Mouse (Mus musculus) limb, embryonic 14.5 days (tissue): Measurements from ENCODE around the gene Olfr281. TPM values are rescaled to one million over a fixed set of nuclear protein-coding genes. Genes with fewer than 3 reads are reported as not detected.
"Not testable (repeated sequence)": the region's sequence is repeated elsewhere in the genome, so short reads cannot be mapped to it uniquely, and the experiment has no call there.

ENCODE experiments used
- ATAC-seq: fragments of 200-750 bp; cut with Nextera tagmentation; 2 replicates; pipeline ENCODE4 v1.8.0; 2017; ENCODE audit warnings: low read depth, moderate number of reproducible peaks, moderate TSS enrichment; ENCODE audit not compliant: low FRiP score
- DNase-seq: peaks from one replicate; pipeline ENCODE4 v3.0.0-alpha.2; 2015; ENCODE audit warnings: low spot score
- H3K27ac ChIP-seq: fragments of 300-500 bp; sonication (generic); replicated peaks from 2 replicates; pipeline ENCODE4 v1.5.1; 2014; ENCODE audit warnings: low read depth, mild to moderate bottlenecking, low read length, moderate library complexity, mixed read lengths
- H3K27me3 ChIP-seq: fragments of 300-500 bp; sonication (generic); 2 replicates; pipeline ENCODE4 v1.6.1; 2014; ENCODE audit warnings: low read length, mixed read lengths; ENCODE audit not compliant: control insufficient read depth, insufficient read depth
- H3K36me3 ChIP-seq: fragments of 300-500 bp; sonication (generic); 2 replicates; pipeline ENCODE4 v1.6.1; 2014; ENCODE audit warnings: mild to moderate bottlenecking, low read length, moderate library complexity, mixed read lengths; ENCODE audit not compliant: control insufficient read depth, insufficient read depth
- H3K4me1 ChIP-seq: fragments of 300-500 bp; sonication (generic); 2 replicates; pipeline ENCODE4 v1.6.1; 2014; ENCODE audit warnings: antibody characterized with exemption, low read length, mixed read lengths; ENCODE audit not compliant: control insufficient read depth, insufficient read depth
- H3K4me2 ChIP-seq: fragments of 300-500 bp; sonication (generic); replicated peaks from 2 replicates; pipeline ENCODE4 v1.6.1; 2014; ENCODE audit warnings: low read depth, mild to moderate bottlenecking, low read length, moderate library complexity; ENCODE audit not compliant: severe bottlenecking
- H3K4me3 ChIP-seq: fragments of 300-500 bp; sonication (generic); replicated peaks from 2 replicates; pipeline ENCODE4 v1.5.1; 2014; ENCODE audit warnings: low read length
- H3K9ac ChIP-seq: fragments of 300-500 bp; sonication (generic); 2 replicates; pipeline ENCODE4 v1.6.1; 2014; ENCODE audit warnings: mild to moderate bottlenecking, low read depth, low read length, moderate library complexity; ENCODE audit not compliant: severe bottlenecking
- H3K9me3 ChIP-seq: fragments of 300-500 bp; sonication (generic); 2 replicates; pipeline ENCODE4 v1.6.1; 2016; ENCODE audit warnings: low read length; ENCODE audit not compliant: control insufficient read depth
- POLR2A ChIP-seq: fragments of 200-500 bp; IDR thresholded peaks from 2 replicates; pipeline ENCODE4 v1.8.0; 2012; ENCODE audit warnings: inconsistent platforms, mild to moderate bottlenecking, moderate library complexity, borderline replicate concordance; ENCODE audit not compliant: insufficient read depth, insufficient read length; ENCODE audit errors: extremely low read depth
- WGBS: fragments of 180-500 bp; shearing (Covaris S2); extraction: QIAGEN DNeasy Blood & Tissue Kit; methylation state at CpG from one replicate; pipeline ENCODE4 v1.1.7; 2014; 5-methylcytosine and 5-hydroxymethylcytosine counted together
- polyA plus RNA-seq, 2 experiments: library from polyadenylated mRNA; depleted of rRNA in 1 of 2; stranded (reverse) in 1 of 2; unstranded in 1 of 2; fragments of >200 nt; fragmentation: Nextera tagmentation in 1 of 2; extraction: Ambion mirVana in 1 of 2; gene quantifications; 2 replicates each; pipeline versions ENCODE4 v1.2.1 to v1.2.3; 2012 to 2014

Olfr281 gene
- polyA plus RNA-seq, 2 experiments = not detected

- 74% methylated on average over 7 of the region's 7 CpGs for WGBS
- Histone ChIP-seq H3K36me3 (no peaks in the 10 kb centered on the region), H3K9ac (no peak overlapping the region), H3K4me1 (no peaks in the 10 kb centered on the region), H3K4me2 (no peak overlapping the region), H3K27ac (no peak overlapping the region), H3K4me3 (no peak overlapping the region), H3K9me3 (no peaks in the 10 kb centered on the region), H3K27me3 (no peaks in the 10 kb centered on the region)
- ATAC-seq (no peak), DNase-seq (no peak)
- no peak for TF ChIP-seq POLR2A
Observed at GRCm38 (mm10) chr15:98418096-98418495, 34.3 kb upstream of the Olfr281 start.

- H3K9me3 ChIP-seq = no peaks in the 10 kb centered on the region
- no peak for TF ChIP-seq POLR2A
- DNase-seq (no peak), ATAC-seq (no peak)
- H3K4me2 ChIP-seq = no peak overlapping the region
- 49% methylated on average over 4 of the region's 4 CpGs for WGBS
- no peak overlapping the region for H3K9ac ChIP-seq
- H3K27me3 ChIP-seq = no peaks in the 10 kb centered on the region
- H3K4me1 ChIP-seq = no peaks in the 10 kb centered on the region
- no peak overlapping the region for H3K27ac ChIP-seq
- no peaks in the 10 kb centered on the region for H3K36me3 ChIP-seq
- H3K4me3 ChIP-seq = no peak overlapping the region
Observed at GRCm38 (mm10) chr15:98420897-98421296, 31.5 kb upstream of the Olfr281 start.

- no peak overlapping the region for H3K27ac ChIP-seq
- H3K4me3 ChIP-seq = no peak overlapping the region
- H3K36me3 ChIP-seq = no peaks in the 10 kb centered on the region
- 49% methylated on average over 14 of the region's 14 CpGs for WGBS
- H3K27me3 ChIP-seq = no peaks in the 10 kb centered on the region
- no peak for ATAC-seq
- no peak for DNase-seq
- no peak for TF ChIP-seq POLR2A
- no peak overlapping the region for H3K9ac ChIP-seq
- H3K9me3 ChIP-seq = no peaks in the 10 kb centered on the region
- no peak overlapping the region for H3K4me2 ChIP-seq
- no peaks in the 10 kb centered on the region for H3K4me1 ChIP-seq
Observed at GRCm38 (mm10) chr15:98424326-98424725, 28.1 kb upstream of the Olfr281 start.

GRCm38 (mm10) chr15:98424753-98425152, 27.6 kb upstream of the Olfr281 start:
- Histone ChIP-seq H3K27me3 (no peaks in the 10 kb centered on the region), H3K9me3 (no peaks in the 10 kb centered on the region), H3K4me2 (no peak overlapping the region), H3K4me1 (no peaks in the 10 kb centered on the region), H3K36me3 (no peaks in the 10 kb centered on the region), H3K9ac (no peak overlapping the region), H3K4me3 (no peak overlapping the region), H3K27ac (no peak overlapping the region)
- whole genome bisulfite sequencing = 37% methylated on average over 6 of the region's 6 CpGs
- ATAC-seq (no peak), DNase-seq (no peak)
- TF ChIP-seq POLR2A = no peak

- H3K9me3 ChIP-seq = no peaks in the 10 kb centered on the region
- no peaks in the 10 kb centered on the region for H3K27me3 ChIP-seq
- H3K4me2 ChIP-seq = no peak overlapping the region
- no peak for DNase-seq
- no peak overlapping the region for H3K4me3 ChIP-seq
- no peaks in the 10 kb centered on the region for H3K4me1 ChIP-seq
- WGBS = 52% methylated on average over 7 of the region's 7 CpGs
- ATAC-seq = no peak
- no peak overlapping the region for H3K9ac ChIP-seq
- no peak overlapping the region for H3K27ac ChIP-seq
- TF ChIP-seq POLR2A = no peak
- H3K36me3 ChIP-seq = no peaks in the 10 kb centered on the region
Observed at GRCm38 (mm10) chr15:98425188-98425587, 27.2 kb upstream of the Olfr281 start.

- not testable (repeated sequence) for DNase-seq, H3K36me3 ChIP-seq, H3K27me3 ChIP-seq, H3K4me3 ChIP-seq, H3K9me3 ChIP-seq, ATAC-seq, H3K9ac ChIP-seq, H3K4me2 ChIP-seq, H3K4me1 ChIP-seq, H3K27ac ChIP-seq
- WGBS = 70% methylated on average over 5 of the region's 5 CpGs
Observed at GRCm38 (mm10) chr15:98430925-98431324, 21.5 kb upstream of the Olfr281 start, which contains the start of gene Olfr282. Olfr282 (plus strand) TSS chr15:98431225.
